Mouse (Mus musculus): ENCODE measurements around the gene Uggt1.

Gene Uggt1

GRCm38 (mm10) chr1:36244058-36244827, at the start of gene Uggt1:
Gene Uggt1 (minus strand): TSS chr1:36244720.
- DNase-seq (ENCODE audit: low read depth, low spot score), result peak; percentile 85

GRCm38 (mm10) chr1:36293470-36293869, 49.0 kb upstream of the Uggt1 start:
- DNase-seq (ENCODE audit: low read depth, low spot score), result no peak

GRCm38 (mm10) chr1:36281849-36282248, 37.3 kb upstream of the Uggt1 start:
- DNase-seq (ENCODE audit: low read depth, low spot score), result no peak

GRCm38 (mm10) chr1:36280938-36281337, 36.4 kb upstream of the Uggt1 start:
- no peak for DNase-seq (ENCODE audit: low read depth, low spot score)

GRCm38 (mm10) chr1:36279202-36279601, 34.7 kb upstream of the Uggt1 start:
- DNase-seq (ENCODE audit: low read depth, low spot score), result no peak

DNA sequence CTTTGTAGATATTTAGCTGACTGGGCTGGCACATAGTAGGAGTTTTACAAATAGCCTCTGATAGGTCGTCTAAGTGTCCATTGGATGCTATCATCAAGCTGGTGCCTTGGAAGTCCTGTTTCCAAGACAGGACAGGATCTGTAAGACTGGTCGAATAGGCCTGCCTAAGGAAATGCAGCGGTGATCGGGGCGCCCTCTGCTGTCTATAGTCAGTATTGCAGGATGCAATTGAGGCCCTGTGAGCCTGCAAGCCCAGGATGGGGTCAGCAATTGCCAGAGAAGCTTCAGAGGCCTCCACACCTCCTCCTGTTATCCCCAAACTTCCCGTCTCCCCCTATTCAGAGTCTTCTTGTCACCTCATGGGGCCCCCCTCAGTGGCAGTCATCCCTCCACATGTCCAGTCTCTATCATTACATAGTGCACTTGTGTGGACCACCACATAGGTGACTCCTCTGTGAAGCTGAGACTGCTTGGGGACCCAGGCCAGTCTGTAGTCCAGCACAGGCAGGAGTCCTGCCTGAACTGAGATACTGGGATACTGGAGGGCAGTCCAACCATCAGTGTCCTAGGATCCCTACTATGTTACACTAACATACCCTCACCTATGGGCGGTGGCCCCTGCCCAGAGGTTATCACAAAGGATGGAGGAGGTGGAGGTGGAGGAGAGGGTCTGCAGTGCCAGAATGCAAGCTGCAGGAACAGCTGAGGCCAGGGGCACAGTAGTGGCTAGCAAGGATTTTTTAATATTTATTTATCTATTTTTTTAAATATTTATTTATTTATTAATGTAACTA, 32.9 kb upstream of the Uggt1 start:
- DNase-seq (ENCODE audit: low read depth, low spot score), result no peak

- no peak for DNase-seq (ENCODE audit: low read depth, low spot score)
These were observed 31.3 kb upstream of the Uggt1 start for GRCm38 (mm10) chr1:36275635-36276389.

DNA sequence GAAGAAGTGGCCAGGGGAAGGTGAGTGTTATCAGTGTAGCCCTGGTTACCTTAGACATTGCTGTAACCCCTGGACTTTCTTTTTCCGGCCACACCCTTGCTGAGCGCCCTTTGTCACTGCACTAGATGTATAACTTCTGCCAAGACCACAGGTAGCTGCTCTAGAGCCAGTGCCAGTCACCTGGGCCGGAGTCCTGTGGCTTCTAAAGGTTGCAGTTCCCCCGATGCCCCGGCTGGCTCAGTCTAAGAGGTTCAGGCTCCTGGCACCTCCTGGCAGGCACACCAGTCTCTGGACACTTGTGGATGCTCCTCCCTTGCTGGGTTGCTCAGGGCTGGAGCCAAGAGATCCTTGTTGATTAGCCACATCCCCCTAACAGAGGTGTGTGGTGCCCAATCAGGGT, 29.9 kb upstream of the Uggt1 start, which contains the start of gene Neurl3:
Gene Neurl3, minus strand, starts transcription at position 225 of the 400 bp plus-strand sequence.
- DNase-seq (ENCODE audit: low read depth, low spot score), result no peak

- DNase-seq (ENCODE audit: low read depth, low spot score), result no peak
These were observed 28.8 kb upstream of the Uggt1 start for GRCm38 (mm10) chr1:36273288-36273687.

GRCm38 (mm10) chr1:36272546-36272945, 28.0 kb upstream of the Uggt1 start:
- DNase-seq (ENCODE audit: low read depth, low spot score), result no peak

DNA sequence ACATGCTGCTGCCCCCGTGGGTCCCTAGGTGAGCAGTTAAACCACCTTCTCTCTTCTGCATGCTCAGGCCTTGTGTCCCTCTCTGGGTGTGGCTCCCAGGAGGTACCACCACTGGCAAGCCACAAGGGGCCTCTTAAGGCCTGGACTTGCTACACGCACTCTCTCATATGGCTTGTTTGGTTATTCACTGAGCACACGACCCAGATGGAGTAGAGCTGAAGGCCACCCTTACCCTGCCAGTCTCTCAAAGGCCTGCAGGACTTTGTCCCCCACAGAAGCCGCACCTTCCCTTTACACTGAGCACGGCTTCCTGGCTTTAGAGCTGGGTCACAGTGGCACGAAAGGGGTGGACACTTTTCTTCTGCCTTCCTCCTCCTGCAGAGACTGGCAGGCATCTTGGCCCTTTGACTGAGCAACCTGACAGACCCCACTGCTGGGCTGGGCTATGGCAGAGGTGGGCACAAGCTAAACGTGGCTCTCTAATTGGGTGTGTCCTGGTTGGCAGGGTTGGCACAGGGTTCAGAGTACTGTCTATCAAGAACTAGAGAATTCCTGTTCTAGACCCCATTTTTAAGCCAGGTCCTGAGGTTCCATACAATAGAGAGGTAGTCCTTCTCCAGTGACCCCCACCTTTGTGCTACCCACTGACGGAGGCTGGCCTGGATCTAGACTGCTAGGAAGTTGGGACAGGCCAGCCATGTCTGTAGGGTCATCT, 27.2 kb upstream of the Uggt1 start:
- DNase-seq (ENCODE audit: low read depth, low spot score), result no peak

DNA sequence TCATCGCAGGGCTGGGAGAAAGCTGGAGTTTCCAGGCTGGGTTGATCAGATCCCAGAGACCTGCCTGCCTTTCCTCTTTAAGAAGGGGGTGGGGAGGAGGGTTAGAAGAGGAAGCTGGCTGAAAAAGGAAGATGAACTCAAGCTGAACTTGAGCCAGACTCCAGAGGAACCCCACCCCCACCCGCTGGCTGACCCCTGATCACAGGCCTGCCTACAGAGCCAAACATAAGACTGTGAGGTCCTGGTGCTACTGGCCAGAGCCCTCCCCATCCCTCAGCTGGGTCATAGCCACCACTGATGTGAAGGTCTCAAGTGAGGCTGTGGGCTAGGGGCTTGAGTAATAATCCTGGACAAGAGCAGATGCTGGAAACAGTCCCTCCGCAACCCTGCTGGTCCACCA, 26.1 kb upstream of the Uggt1 start:
- no peak for DNase-seq (ENCODE audit: low read depth, low spot score)

DNA sequence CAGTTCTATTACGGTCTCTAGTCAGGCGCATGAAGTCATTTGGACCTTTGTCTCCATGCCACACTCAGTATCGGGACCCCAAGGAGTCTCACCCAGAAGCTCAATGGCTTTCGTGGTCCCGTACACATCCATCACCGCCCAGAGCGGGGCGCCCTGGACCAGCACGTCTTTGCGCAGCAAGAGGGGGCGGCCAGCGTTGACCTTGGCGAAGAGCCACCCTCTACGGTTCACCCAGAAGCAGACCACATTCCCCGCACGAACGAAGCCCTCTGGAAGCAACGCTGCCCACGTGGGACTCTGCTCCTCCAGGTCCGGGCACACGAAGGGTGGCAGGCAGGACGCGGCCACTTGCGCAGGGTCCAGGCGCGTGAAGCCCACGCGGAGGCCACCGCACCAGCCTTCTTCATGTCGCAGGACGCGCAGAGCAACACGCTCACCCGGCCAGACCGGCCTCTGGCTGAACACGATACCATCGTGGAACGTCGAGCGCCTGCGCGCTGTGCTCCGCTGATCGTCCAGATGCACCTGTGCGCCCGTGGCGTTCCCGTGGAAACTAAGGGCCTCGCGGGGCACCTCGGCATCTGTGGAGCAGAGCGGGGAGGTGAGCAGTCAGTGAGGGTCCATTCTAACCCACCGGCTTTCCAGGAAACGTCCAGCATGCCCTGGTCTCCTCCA, 24.7 kb upstream of the Uggt1 start:
- DNase-seq (ENCODE audit: low read depth, low spot score), result no peak

DNA sequence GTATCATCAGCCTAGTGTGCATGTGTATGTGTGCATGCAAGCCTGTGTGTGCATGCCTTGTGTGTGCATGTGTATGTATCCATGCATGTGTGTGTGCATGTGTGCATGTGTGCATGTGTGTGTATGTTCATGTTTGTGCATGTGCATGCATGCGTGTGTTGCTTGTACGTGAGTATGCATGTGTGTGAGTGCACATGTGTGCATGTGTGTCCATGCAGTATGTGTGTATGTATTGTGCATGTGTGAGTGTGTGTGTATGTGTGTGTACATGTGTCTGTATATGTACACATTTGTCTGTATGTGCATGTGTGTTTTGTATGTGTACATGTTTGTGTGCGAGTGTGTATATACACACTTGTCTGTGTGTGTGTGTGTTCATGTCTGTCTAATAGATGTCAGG, 23.1 kb upstream of the Uggt1 start:
- no peak for DNase-seq (ENCODE audit: low read depth, low spot score)

GRCm38 (mm10) chr1:36266293-36266692, 21.8 kb upstream of the Uggt1 start:
- DNase-seq (ENCODE audit: low read depth, low spot score), result no peak

- no peak for DNase-seq (ENCODE audit: low read depth, low spot score)
These were observed 19.4 kb upstream of the Uggt1 start for GRCm38 (mm10) chr1:36263833-36264488.

DNA sequence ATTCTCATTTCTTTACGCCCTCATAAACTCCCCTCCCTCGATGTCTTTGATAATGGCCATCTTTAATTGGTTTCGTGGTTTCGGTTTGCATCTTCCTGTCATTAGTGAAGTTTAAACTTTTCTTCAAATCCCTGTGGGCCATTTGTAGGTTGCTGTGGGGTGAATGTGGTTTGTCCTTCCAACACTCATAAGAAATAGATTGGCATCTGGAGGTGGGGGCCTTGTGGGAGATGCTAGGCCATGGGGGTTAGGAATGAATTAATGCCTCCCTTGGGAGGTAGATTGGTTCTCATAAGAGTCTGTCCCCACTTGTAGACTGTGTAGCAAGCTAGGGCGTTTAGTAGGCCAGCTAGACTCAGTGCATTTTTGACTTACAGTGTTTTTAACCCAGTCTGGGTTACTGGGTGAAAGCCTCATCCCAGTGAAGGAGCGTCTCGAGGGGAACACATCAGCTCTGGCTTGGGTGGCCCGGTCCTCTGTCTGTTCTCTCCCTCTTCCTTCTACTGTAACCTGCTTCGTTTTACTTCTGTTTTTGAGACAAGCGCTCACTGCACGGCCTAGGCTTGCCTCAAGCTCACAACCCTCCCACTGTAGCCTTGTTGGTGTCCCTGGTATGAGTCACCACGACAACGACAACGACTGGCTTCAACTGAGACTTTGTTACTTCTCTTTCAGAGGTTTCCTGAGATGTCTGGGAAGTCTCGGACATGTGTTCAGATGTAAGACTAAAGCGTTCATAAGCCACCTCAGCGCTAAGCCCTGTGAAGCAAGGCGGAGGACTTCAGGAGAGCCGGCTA, 17.4 kb upstream of the Uggt1 start:
- DNase-seq (ENCODE audit: low read depth, low spot score), result no peak

DNA sequence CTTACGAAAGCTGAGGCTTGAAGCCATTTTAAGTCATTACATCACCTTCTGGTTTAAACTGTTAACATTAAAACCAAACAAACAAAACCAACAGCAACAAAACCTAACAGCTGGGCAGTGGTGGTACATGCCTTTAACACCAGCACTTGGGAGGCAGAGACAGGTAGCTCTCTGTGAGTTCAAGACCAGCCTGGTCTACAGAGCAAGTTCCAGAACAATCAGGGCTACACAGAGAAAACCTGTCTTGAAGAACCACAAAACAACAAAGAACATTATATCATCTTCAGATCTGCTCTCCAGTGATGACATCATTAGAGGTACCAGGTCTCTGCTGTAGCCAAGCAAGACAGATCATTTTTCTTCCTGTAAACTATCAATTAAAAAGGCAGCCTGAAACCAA, 15.9 kb upstream of the Uggt1 start:
- no peak for DNase-seq (ENCODE audit: low read depth, low spot score)

- DNase-seq (ENCODE audit: low read depth, low spot score), result no peak
These were observed 14.8 kb upstream of the Uggt1 start for GRCm38 (mm10) chr1:36259281-36259680.

GRCm38 (mm10) chr1:36258631-36259030, 14.1 kb upstream of the Uggt1 start:
- DNase-seq (ENCODE audit: low read depth, low spot score), result no peak

Measured in brain, embryonic 18.5 days (tissue).